Mouse (Mus musculus) CH12.LX (cell line): ENCODE measurements around the gene Ubtf. TPM values are rescaled to one million over a fixed set of nuclear protein-coding genes. Genes with fewer than 3 reads are reported as not detected.

Experiments
- DNase-seq: peaks from one replicate; pipeline ENCODE4 v3.0.0-alpha.2; 2013; ENCODE audit errors: extremely low read depth
- H3K27ac ChIP-seq: 2 replicates; pipeline ENCODE4 v1.5.1; 2012; ENCODE audit warnings: low read depth, mild to moderate bottlenecking, control low read depth, moderate library complexity; ENCODE audit not compliant: insufficient read depth
- H3K27me3 ChIP-seq: replicated peaks from 2 replicates; pipeline ENCODE3; 2012; ENCODE audit warnings: inconsistent platforms
- H3K36me3 ChIP-seq, 2 experiments: replicated peaks in 1 of 2; 2 replicates each; pipeline versions ENCODE3 to v1.6.1; 2012; ENCODE audit warnings: inconsistent platforms in 1 of 2, low read length in 1 of 2, mild to moderate bottlenecking in 1 of 2, mixed read lengths in 1 of 2, moderate library complexity in 1 of 2; ENCODE audit not compliant: control insufficient read depth in 1 of 2, insufficient read depth in 1 of 2
- H3K4me1 ChIP-seq, 2 experiments: 2 replicates each; pipeline ENCODE4 v1.6.1; 2012; ENCODE audit warnings: inconsistent platforms in 1 of 2, moderate library complexity in 1 of 2; ENCODE audit not compliant: insufficient read depth in 2 of 2, control insufficient read depth in 1 of 2
- H3K4me2 ChIP-seq: 2 replicates; pipeline ENCODE4 v1.6.1; 2012; ENCODE audit warnings: low read depth, mild to moderate bottlenecking, control low read depth; ENCODE audit not compliant: poor library complexity, insufficient read depth, severe bottlenecking
- H3K4me3 ChIP-seq, 3 experiments: fragments of 150-350 bp in 1 of 3; sonication (generic) in 1 of 3; replicated peaks in 1 of 3; 2 replicates each; pipeline versions ENCODE3 to v1.5.1; 2011 to 2012; ENCODE audit warnings: low read depth in 2 of 3, low read length in 2 of 3, mild to moderate bottlenecking in 2 of 3, moderate library complexity in 2 of 3, control low read depth in 1 of 3, improper control_type of control experiment in 1 of 3, inconsistent platforms in 1 of 3, mixed read lengths in 1 of 3; ENCODE audit not compliant: poor library complexity in 1 of 3
- H3K79me2 ChIP-seq: replicated peaks from 2 replicates; pipeline ENCODE4 v1.6.1; 2012; ENCODE audit warnings: mild to moderate bottlenecking, moderate library complexity; ENCODE audit not compliant: control insufficient read depth, poor library complexity, insufficient read depth, severe bottlenecking; ENCODE audit errors: extremely low read depth
- H3K9ac ChIP-seq: 2 replicates; pipeline ENCODE4 v1.6.1; 2012; ENCODE audit warnings: low read depth, mild to moderate bottlenecking, control low read depth, moderate library complexity; ENCODE audit not compliant: insufficient read depth
- H3K9me3 ChIP-seq: replicated peaks from 2 replicates; pipeline ENCODE3; 2012; ENCODE audit warnings: low read length, inconsistent platforms, mixed read lengths
- BHLHE40 ChIP-seq: IDR thresholded peaks from 2 replicates; pipeline ENCODE4 v1.6.1; 2011; ENCODE audit warnings: mild to moderate bottlenecking, low read depth, low read length, improper control_type of control experiment
- ELF1 ChIP-seq: IDR thresholded peaks from 2 replicates; pipeline ENCODE4 v1.6.1; 2014; ENCODE audit warnings: low read depth, mild to moderate bottlenecking, inconsistent platforms, low read length, improper control_type of control experiment
- EP300 ChIP-seq: IDR thresholded peaks from 2 replicates; pipeline ENCODE4 v1.6.1; 2011; ENCODE audit warnings: low read length, improper control_type of control experiment
- HCFC1 ChIP-seq: IDR thresholded peaks from 2 replicates; pipeline ENCODE4 v1.6.1; 2012; ENCODE audit warnings: low read depth, mild to moderate bottlenecking, inconsistent platforms, low read length, improper control_type of control experiment
- IRF4 ChIP-seq: IDR thresholded peaks from 2 replicates; pipeline ENCODE4 v1.6.1; 2014; ENCODE audit warnings: low read depth, mild to moderate bottlenecking, inconsistent platforms, low read length, improper control_type of control experiment
- JUND ChIP-seq: conservative IDR thresholded peaks from 2 replicates; pipeline ENCODE4 v1.6.1; 2011; ENCODE audit warnings: low read depth, low read length, improper control_type of control experiment
- MAX ChIP-seq: IDR thresholded peaks from 2 replicates; pipeline ENCODE4 v1.6.1; 2011; ENCODE audit warnings: low read length, improper control_type of control experiment
- MEF2A ChIP-seq: IDR thresholded peaks from 2 replicates; pipeline ENCODE4 v1.6.1; 2014; ENCODE audit warnings: low read depth, mild to moderate bottlenecking, inconsistent platforms, low read length, improper control_type of control experiment, borderline replicate concordance
- MXI1 ChIP-seq: IDR thresholded peaks from 2 replicates; pipeline ENCODE4 v1.6.1; 2011; ENCODE audit warnings: mild to moderate bottlenecking, low read depth, low read length, improper control_type of control experiment
- NELFE ChIP-seq: IDR thresholded peaks from 2 replicates; pipeline ENCODE4 v1.6.1; 2011; ENCODE audit warnings: low read depth, low read length, improper control_type of control experiment
- POLR2A ChIP-seq: IDR thresholded peaks from 2 replicates; pipeline ENCODE4 v1.6.1; 2011; ENCODE audit warnings: low read depth, mild to moderate bottlenecking, improper control_type of control experiment, low read length
- RAD21 ChIP-seq: IDR thresholded peaks from 2 replicates; pipeline ENCODE4 v1.6.1; 2011; ENCODE audit warnings: low read depth, mild to moderate bottlenecking, low read length, improper control_type of control experiment, moderate library complexity
- RCOR1 ChIP-seq: conservative IDR thresholded peaks from 2 replicates; pipeline ENCODE4 v1.6.1; 2012; ENCODE audit warnings: low read depth, mild to moderate bottlenecking, inconsistent platforms, low read length, improper control_type of control experiment
- SIN3A ChIP-seq: IDR thresholded peaks from 2 replicates; pipeline ENCODE4 v1.6.1; 2012; ENCODE audit warnings: low read length, improper control_type of control experiment, inconsistent platforms
- SMC3 ChIP-seq: IDR thresholded peaks from 2 replicates; pipeline ENCODE4 v1.6.1; 2011; ENCODE audit warnings: low read depth, low read length, improper control_type of control experiment
- TBP ChIP-seq: conservative IDR thresholded peaks from 2 replicates; pipeline ENCODE4 v1.6.1; 2011; ENCODE audit warnings: low read depth, low read length, improper control_type of control experiment
- TCF12 ChIP-seq: IDR thresholded peaks from 2 replicates; pipeline ENCODE4 v1.6.1; 2014; ENCODE audit warnings: low read depth, mild to moderate bottlenecking, inconsistent platforms, low read length, improper control_type of control experiment
- UBTF ChIP-seq: IDR thresholded peaks from 2 replicates; pipeline ENCODE4 v1.6.1; 2012; ENCODE audit warnings: low read depth, mild to moderate bottlenecking, inconsistent platforms, low read length, improper control_type of control experiment, moderate library complexity
- ZC3H11A ChIP-seq: IDR thresholded peaks from 2 replicates; pipeline ENCODE4 v1.6.1; 2012; ENCODE audit warnings: low read depth, mild to moderate bottlenecking, inconsistent platforms, low read length, improper control_type of control experiment
- ZMIZ1 ChIP-seq: IDR thresholded peaks from 2 replicates; pipeline ENCODE4 v1.6.1; 2012; ENCODE audit warnings: low read depth, mild to moderate bottlenecking, inconsistent platforms, low read length, improper control_type of control experiment
- dilution Hi-C: fragments of 300-500 bp; cut with MboI; formaldehyde crosslinking; loops from 2 replicates; pipeline ENCODE4 v1.14.3; 2020; ENCODE audit warnings: low sequenced_read_pairs; ENCODE audit not compliant: extremely low pct_unique_long_range_greater_than_20kb, extremely low pct_ligation_motif_present
- in situ Hi-C: fragments of 300-500 bp; cut with MboI; formaldehyde crosslinking; loops from 3 replicates; pipeline ENCODE4 v1.14.3; 2019; ENCODE audit warnings: low sequenced_read_pairs, low pct_ligation_motif_present, low pct_unique_long_range_greater_than_20kb, mixed read lengths
- polyA plus RNA-seq: library from polyadenylated mRNA; unstranded; fragments of >175 nt; gene quantifications from 2 replicates; pipeline ENCODE4 v1.2.1, GENCODE M21; 2012; ENCODE audit warnings: low read depth; ENCODE audit not compliant: insufficient read length
- total RNA-seq, 2 experiments: library from RNA; depleted of rRNA; stranded (reverse); fragments of 300-350 nt in 1 of 2; fragments of >200 nt in 1 of 2; gene quantifications; 2 replicates each; pipeline ENCODE4 v1.2.3; 2012 to 2014

Ubtf gene
- total and polyA plus RNA-seq, 3 experiments = 89.9 to 126 (median 124) TPM

DNA sequence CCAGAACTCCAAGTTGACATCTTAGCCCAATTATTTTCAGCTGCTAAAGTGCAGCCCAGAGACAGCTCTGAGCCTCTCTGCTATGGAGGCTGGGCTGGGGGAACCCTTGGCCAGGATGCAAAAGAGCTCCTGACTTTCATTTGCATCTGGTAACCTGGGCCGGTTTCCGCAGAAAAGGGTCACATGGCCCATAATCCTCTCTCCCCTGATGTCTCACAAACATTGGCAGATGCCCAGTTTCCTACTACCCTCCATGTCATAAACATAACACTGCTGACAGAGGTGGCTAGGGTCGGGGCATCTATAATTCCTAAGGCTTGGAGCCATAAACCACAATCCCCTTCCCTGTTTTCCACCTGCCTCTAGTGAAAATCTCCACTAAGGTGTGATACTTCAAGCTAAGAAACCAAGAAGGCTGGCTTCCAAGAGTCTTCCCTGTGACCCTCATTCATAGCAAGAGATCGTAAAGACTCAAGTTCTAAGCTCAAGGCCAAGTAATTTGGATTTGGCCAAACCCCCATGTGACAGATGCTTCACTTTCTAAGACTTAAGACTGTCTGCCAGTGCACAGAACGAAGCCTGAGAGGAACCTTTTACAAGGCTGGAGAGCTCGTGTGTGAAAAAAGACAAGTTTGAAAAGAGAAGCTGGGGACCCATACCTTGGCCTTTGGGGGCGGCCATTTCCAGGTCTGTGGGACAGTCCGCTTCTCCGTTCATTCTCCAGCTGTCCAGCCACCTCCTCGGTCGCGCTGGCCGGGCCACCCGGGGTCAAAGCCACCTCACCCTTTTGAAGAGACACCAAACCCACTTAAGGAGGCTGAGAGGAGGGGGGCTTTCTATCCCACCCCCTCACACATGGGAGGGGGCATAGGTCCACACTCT lies 3.6 kb downstream of the Ubtf start (continued):
- TF ChIP-seq ZMIZ1 = 0 out of 2 replicates have a peak, but pooled peaks have one; percentile 23

- no peaks in the 10 kb centered on the region for H3K9me3 ChIP-seq
- no peak overlapping the region for H3K4me3 ChIP-seq
- TF ChIP-seq IRF4 (no peak), NELFE (no peak), POLR2A (0 out of 2 replicates have a peak, but pooled peaks have one; percentile 7)
- dilution Hi-C loops (loop anchor here (25.0 kb wide), 1 partner anchor 98 kb away; the partner anchor contains the start of gene Slc25a39), in situ Hi-C loops (no loop called here)
- H3K36me3 ChIP-seq = peaks cover 48 to 60% of the 10 kb centered on the region in 2 experiments
- H3K79me2 ChIP-seq = peaks cover 42% of the 10 kb centered on the region
- H3K27ac ChIP-seq = no peak overlapping the region
- no peak overlapping the region for H3K4me2 ChIP-seq
- DNase-seq = no peak
- H3K4me1 ChIP-seq = peaks cover 23 to 59% of the 10 kb centered on the region in 2 experiments
- no peak overlapping the region for H3K9ac ChIP-seq
- no peaks in the 10 kb centered on the region for H3K27me3 ChIP-seq
Measured at GRCm38 (mm10) chr11:102314321-102314720, 5.2 kb downstream of the Ubtf start.

DNA sequence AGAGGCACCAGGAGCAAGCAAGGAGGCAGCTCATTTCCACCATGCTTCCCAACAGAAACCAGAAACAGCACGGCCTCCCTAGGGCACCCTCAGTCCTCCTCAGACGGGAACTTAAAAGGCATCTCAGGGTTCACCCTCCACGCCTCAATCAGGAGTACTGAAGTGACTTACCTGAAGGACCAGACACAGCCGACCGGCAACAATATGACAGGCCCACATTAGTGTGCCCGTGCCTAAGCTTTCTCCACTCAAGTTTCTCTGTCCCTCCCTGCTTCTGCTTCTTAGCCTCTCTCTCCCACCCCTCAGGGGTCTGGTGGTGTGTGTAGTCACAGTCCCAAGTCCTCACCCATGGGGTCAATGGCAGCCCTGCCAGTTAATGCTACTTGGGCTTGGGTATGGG lies 7.0 kb downstream of the Ubtf start:
- Histone ChIP-seq H3K4me2 (no peak overlapping the region), H3K4me3 (no peak overlapping the region), H3K27ac (no peak overlapping the region), H3K79me2 (peaks cover 29% of the 10 kb centered on the region), H3K4me1 (peaks cover 23 to 64% of the 10 kb centered on the region in 2 experiments), H3K27me3 (no peaks in the 10 kb centered on the region), H3K9ac (no peak overlapping the region), H3K9me3 (no peaks in the 10 kb centered on the region), H3K36me3 (peaks cover 57 to 73% of the 10 kb centered on the region in 2 experiments)
- no peak for DNase-seq
- TF ChIP-seq IRF4 (no peak), MXI1 (no peak), ELF1 (no peak), BHLHE40 (no peak), EP300 (no peak), RAD21 (no peak), SIN3A (no peak), MEF2A (no peak), TCF12 (no peak), RCOR1 (no peak), TBP (no peak), ZC3H11A (no peak), UBTF (no peak), JUND (no peak), SMC3 (no peak), MAX (no peak), HCFC1 (no peak)
- in situ Hi-C loops = no loop called here
- dilution Hi-C loops = loop anchor here (25.0 kb wide), 1 partner anchor 100 kb away; the partner anchor contains the start of gene Slc25a39
